30 mouse cellular contexts compared by ENCODE assay signal in genomic region chr3:121594580-121594979, GRCm38 (mm10).
DNase-seq lines count a peak whose midpoint lies in the region; ATAC-seq and TF ChIP-seq lines count a peak whose summit lies in the region.
"Had no signal": no experiment of that assay in that cellular context is flagged by ENCODE, and none has a peak within 500 bp of the region (broad histone marks: within the 10 kb centered on the region; RNA-seq: fewer than 3 reads in every experiment).

No protein-coding gene starts in this region.

- no peak overlapping the region for H3K4me3 ChIP-seq in liver, embryonic 16.5 days (ENCODE audit: low read depth, low read length)
- no peak overlapping the region for H3K4me3 ChIP-seq in liver, embryonic 11.5 days (ENCODE audit: low read depth, low read length)
- no peak overlapping the region for H3K4me3 ChIP-seq in lung, postnatal 0 days (ENCODE audit: low read depth, low read length)
- H3K4me3 ChIP-seq in embryonic fibroblast, embryonic 13.5 days (ENCODE audit: insufficient read depth, low read length): no peak overlapping the region
- H3K4me3 ChIP-seq: embryonic facial prominence, embryonic 13.5 days; erythroblast, embryonic 14.5 days; gastrocnemius, adult 2 months; heart, embryonic 13.5 days; midbrain, embryonic 13.5 days; neural tube, embryonic 13.5 days had no signal

- no peak for DNase-seq in liver, embryonic 11.5 days (ENCODE audit: low spot score)
- peak; percentile 86 for DNase-seq in lung, postnatal 0 days (ENCODE audit: low spot score)
- DNase-seq in lung, postnatal 14 days: no peak
- DNase-seq in thymus, postnatal 36 days: no peak
- DNase-seq: adrenal gland, adult 2 months; adrenal gland, postnatal 36 days; cerebellum, adult 18-20 months; cerebellum, postnatal 10 days; gastrocnemius, adult 2 months; gastrocnemius, postnatal 36 days; heart, adult 18-20 months; heart, postnatal 10 days; kidney, adult 8-10 months; kidney, postnatal 4 days; left cerebral cortex, postnatal 4 days; lung, postnatal 10 days; thymus, postnatal 14 days had no signal

- WGBS in liver, embryonic 16.5 days (ENCODE audit: insufficient replicate concordance): 44% methylated on average over 4 of the region's 4 CpGs
- WGBS in liver, embryonic 11.5 days: 54% methylated on average over 4 of the region's 4 CpGs
- 28% methylated on average over 4 of the region's 4 CpGs for WGBS in lung, postnatal 0 days

- no peak overlapping the region for H3K9ac ChIP-seq in liver, embryonic 16.5 days (ENCODE audit: low read depth, low read length)
- no peak overlapping the region for H3K9ac ChIP-seq in liver, embryonic 11.5 days (ENCODE audit: low read depth, low read length)
- no peak overlapping the region for H3K9ac ChIP-seq in lung, postnatal 0 days (replicated peaks; ENCODE audit: low read depth)
- H3K9ac ChIP-seq: embryonic facial prominence, embryonic 13.5 days; heart, embryonic 13.5 days; hindbrain, embryonic 14.5 days; midbrain, embryonic 13.5 days; neural tube, embryonic 13.5 days had no signal

- no peaks in the 10 kb centered on the region for H3K4me1 ChIP-seq in liver, embryonic 16.5 days (ENCODE audit: control insufficient read depth, low read depth, low read length)
- H3K4me1 ChIP-seq in liver, embryonic 11.5 days (replicated peaks; ENCODE audit: control insufficient read depth, insufficient read depth, low read length): no peaks in the 10 kb centered on the region
- 0 out of 2 replicates have a peak, but pooled peaks cover 3% of the 10 kb centered on the region for H3K4me1 ChIP-seq in lung, postnatal 0 days (ENCODE audit: insufficient read depth, low read depth, low read length)
- H3K4me1 ChIP-seq in embryonic fibroblast, embryonic 13.5 days (ENCODE audit: control insufficient read depth, insufficient read depth, low read length): peaks cover 19% of the 10 kb centered on the region

- no peaks in the 10 kb centered on the region for H3K27me3 ChIP-seq in liver, embryonic 16.5 days (ENCODE audit: control insufficient read depth, insufficient read depth, low read depth, low read length)
- no peaks in the 10 kb centered on the region for H3K27me3 ChIP-seq in liver, embryonic 11.5 days (replicated peaks; ENCODE audit: control insufficient read depth, insufficient read depth, low read length)
- no peaks in the 10 kb centered on the region for H3K27me3 ChIP-seq in lung, postnatal 0 days (replicated peaks; ENCODE audit: insufficient read depth, low read length)
- H3K27me3 ChIP-seq: embryonic facial prominence, embryonic 13.5 days; heart, embryonic 13.5 days; midbrain, embryonic 13.5 days; neural tube, embryonic 13.5 days had no signal

- ATAC-seq in liver, embryonic 16.5 days (ENCODE audit: low read depth): peak; percentile 51; the same call in 1 of the 2 replicates
- ATAC-seq in liver, embryonic 11.5 days (replicated peaks; ENCODE audit: low FRiP score): no peak
- peak; percentile 65 for ATAC-seq in lung, postnatal 0 days
- ATAC-seq in megakaryocyte, adult 5-6 weeks (ENCODE audit: poor library complexity, severe bottlenecking): no peak
- ATAC-seq: activated CD4-positive, CD25-positive, alpha-beta regulatory T cell, adult 4 months; CD4-positive, CD25-positive, alpha-beta regulatory T cell, adult 4 months; forebrain, embryonic 16.5 days; midbrain, embryonic 13.5 days had no signal

- H3K27ac ChIP-seq in liver, embryonic 16.5 days (ENCODE audit: low read length): no peak overlapping the region
- H3K27ac ChIP-seq in liver, embryonic 11.5 days (ENCODE audit: low read depth, low read length): no peak overlapping the region
- peak overlapping the region; percentile 20; the same call in 1 of the 2 replicates for H3K27ac ChIP-seq in lung, postnatal 0 days (ENCODE audit: low read length)
- peak overlapping the region; percentile 86 for H3K27ac ChIP-seq in embryonic fibroblast, embryonic 13.5 days (ENCODE audit: insufficient read depth, low read length)
- H3K27ac ChIP-seq: embryonic facial prominence, embryonic 13.5 days; gastrocnemius, adult 2 months; heart, embryonic 13.5 days; hindbrain, embryonic 14.5 days; kidney, postnatal 0 days; midbrain, embryonic 13.5 days; neural tube, embryonic 13.5 days had no signal

- H3K4me2 ChIP-seq in liver, embryonic 16.5 days (ENCODE audit: low read depth, low read length): no peak overlapping the region
- no peak overlapping the region for H3K4me2 ChIP-seq in liver, embryonic 11.5 days
- H3K4me2 ChIP-seq in lung, postnatal 0 days (replicated peaks; ENCODE audit: low read depth, low read length): no peak overlapping the region
- H3K4me2 ChIP-seq: embryonic facial prominence, embryonic 13.5 days; heart, embryonic 13.5 days; hindbrain, embryonic 14.5 days; midbrain, embryonic 13.5 days; neural tube, embryonic 13.5 days had no signal

- TF ChIP-seq POLR2A in embryonic fibroblast, embryonic 13.5 days (IDR thresholded peaks at IDR 0.05; ENCODE audit: low read depth, low read length): no peak

- H3K9me3 ChIP-seq in liver, embryonic 16.5 days (replicated peaks; ENCODE audit: control insufficient read depth, low read length): no peaks in the 10 kb centered on the region
- no peaks in the 10 kb centered on the region for H3K9me3 ChIP-seq in liver, embryonic 11.5 days (ENCODE audit: control insufficient read depth, low read length)
- H3K9me3 ChIP-seq in lung, postnatal 0 days (ENCODE audit: low read length): no peaks in the 10 kb centered on the region
- H3K9me3 ChIP-seq: embryonic facial prominence, embryonic 13.5 days; midbrain, embryonic 13.5 days had no signal

- H3K36me3 ChIP-seq in liver, embryonic 16.5 days (ENCODE audit: control insufficient read depth, insufficient read depth): no peaks in the 10 kb centered on the region
- H3K36me3 ChIP-seq in liver, embryonic 11.5 days (ENCODE audit: control insufficient read depth, insufficient read depth, low read length): no peaks in the 10 kb centered on the region
- no peaks in the 10 kb centered on the region for H3K36me3 ChIP-seq in lung, postnatal 0 days (ENCODE audit: insufficient read depth, low read length)
- H3K36me3 ChIP-seq: embryonic facial prominence, embryonic 13.5 days; heart, embryonic 13.5 days; midbrain, embryonic 13.5 days; neural tube, embryonic 13.5 days had no signal

- no peak for TF ChIP-seq CTCF in lung, postnatal 0 days (IDR thresholded peaks at IDR 0.05)
- TF ChIP-seq CTCF in embryonic fibroblast, embryonic 13.5 days (IDR thresholded peaks at IDR 0.05; ENCODE audit: borderline replicate concordance, insufficient read depth, low read length): no peak

- peak; percentile 60; the same call in 1 of the 2 replicates for TF ChIP-seq EP300 in lung, postnatal 0 days (IDR thresholded peaks at IDR 0.05)

Comparison
In these comparisons a context has a peak if more than half of its experiments do, and no peak if none do; other contexts are left out.
1. ATAC-seq: peak in liver, embryonic 16.5 days (single experiment) and lung, postnatal 0 days (single experiment); none in liver, embryonic 11.5 days (single experiment) and megakaryocyte, adult 5-6 weeks (single experiment).
2. H3K27ac ChIP-seq: peak in lung, postnatal 0 days (single experiment) and embryonic fibroblast, embryonic 13.5 days (single experiment); none in liver, embryonic 16.5 days (single experiment) and liver, embryonic 11.5 days (single experiment).